Mouse (Mus musculus): Measurements from ENCODE around the gene Aox3. TPM values are rescaled to one million over a fixed set of nuclear protein-coding genes. Genes with fewer than 3 reads are reported as not detected.

Aox3 gene
- polyA plus RNA-seq, 1 experiment = 1.5 TPM

GRCm38 (mm10) chr1:58091992-58092560 lies 20.9 kb upstream of the Aox3 start:
- H3K27ac ChIP-seq (ENCODE audit: insufficient read depth, low read length) = no peak overlapping the region
- TF ChIP-seq EP300 (IDR thresholded peaks at IDR 0.05; ENCODE audit: insufficient read depth, low read depth, low read length) (no peak), POLR2A (IDR thresholded peaks at IDR 0.05; ENCODE audit: insufficient read depth, low read length) (no peak), CTCF (IDR thresholded peaks at IDR 0.05; ENCODE audit: low read depth, low read length) (no peak)
- no peaks in the 10 kb centered on the region for H3K9me3 ChIP-seq (replicated peaks; ENCODE audit: control insufficient read depth, insufficient read depth, low read length, poor library complexity, severe bottlenecking)
- no peaks in the 10 kb centered on the region for H3K4me1 ChIP-seq (ENCODE audit: control insufficient read depth, insufficient read depth, low read length)
- H3K4me3 ChIP-seq (ENCODE audit: low read depth, low read length) = no peak overlapping the region
- no peak overlapping the region for H3K9ac ChIP-seq (ENCODE audit: low read depth, poor library complexity, severe bottlenecking)
- no peaks in the 10 kb centered on the region for H3K27me3 ChIP-seq (ENCODE audit: control insufficient read depth, insufficient read depth, low read length, poor library complexity, severe bottlenecking)
- H3K36me3 ChIP-seq (ENCODE audit: control insufficient read depth, insufficient read depth, low read length, poor library complexity, severe bottlenecking) = no peaks in the 10 kb centered on the region

- Histone ChIP-seq H3K27me3 (ENCODE audit: control insufficient read depth, insufficient read depth, low read length, poor library complexity, severe bottlenecking) (no peaks in the 10 kb centered on the region), H3K36me3 (ENCODE audit: control insufficient read depth, insufficient read depth, low read length, poor library complexity, severe bottlenecking) (no peaks in the 10 kb centered on the region), H3K9me3 (replicated peaks; ENCODE audit: control insufficient read depth, insufficient read depth, low read length, poor library complexity, severe bottlenecking) (no peaks in the 10 kb centered on the region), H3K27ac (ENCODE audit: insufficient read depth, low read length) (no peak overlapping the region), H3K4me1 (ENCODE audit: control insufficient read depth, insufficient read depth, low read length) (no peaks in the 10 kb centered on the region), H3K9ac (ENCODE audit: low read depth, poor library complexity, severe bottlenecking) (no peak overlapping the region), H3K4me3 (ENCODE audit: low read depth, low read length) (no peak overlapping the region)
- TF ChIP-seq EP300 (IDR thresholded peaks at IDR 0.05; ENCODE audit: insufficient read depth, low read depth, low read length) (no peak), CTCF (IDR thresholded peaks at IDR 0.05; ENCODE audit: low read depth, low read length) (no peak), POLR2A (IDR thresholded peaks at IDR 0.05; ENCODE audit: insufficient read depth, low read length) (no peak)
These were observed 15.6 kb upstream of the Aox3 start for GRCm38 (mm10) chr1:58097338-58097737.

DNA sequence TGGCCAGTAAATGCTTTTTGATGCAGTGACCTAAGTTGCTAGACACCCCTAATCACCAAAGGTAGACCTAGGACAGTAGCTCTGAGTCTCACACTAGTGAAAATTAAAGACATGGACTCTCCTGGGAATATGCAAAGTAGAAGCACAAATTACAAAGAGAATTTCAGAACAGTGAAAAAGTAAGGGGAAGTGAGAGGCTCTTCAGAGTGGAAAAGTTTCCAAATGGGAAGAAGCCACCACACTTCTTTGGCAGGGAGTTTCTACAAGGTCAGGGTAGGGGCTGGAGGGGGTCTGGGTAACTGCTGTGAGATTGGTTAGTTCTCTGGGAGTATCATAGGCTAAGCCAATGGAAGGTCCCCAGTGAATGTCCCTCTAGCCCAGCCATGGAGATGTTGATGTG lies 13.8 kb upstream of the Aox3 start:
- TF ChIP-seq CTCF (IDR thresholded peaks at IDR 0.05; ENCODE audit: low read depth, low read length) = no peak
- Histone ChIP-seq H3K27ac (ENCODE audit: insufficient read depth, low read length) (no peak overlapping the region), H3K27me3 (ENCODE audit: control insufficient read depth, insufficient read depth, low read length, poor library complexity, severe bottlenecking) (no peaks in the 10 kb centered on the region), H3K9me3 (replicated peaks; ENCODE audit: control insufficient read depth, insufficient read depth, low read length, poor library complexity, severe bottlenecking) (no peaks in the 10 kb centered on the region), H3K9ac (ENCODE audit: low read depth, poor library complexity, severe bottlenecking) (no peak overlapping the region), H3K4me3 (ENCODE audit: low read depth, low read length) (no peak overlapping the region), H3K4me1 (ENCODE audit: control insufficient read depth, insufficient read depth, low read length) (no peaks in the 10 kb centered on the region), H3K36me3 (ENCODE audit: control insufficient read depth, insufficient read depth, low read length, poor library complexity, severe bottlenecking) (no peaks in the 10 kb centered on the region)

- Histone ChIP-seq H3K27ac (ENCODE audit: insufficient read depth, low read length) (no peak overlapping the region), H3K9ac (ENCODE audit: low read depth, poor library complexity, severe bottlenecking) (no peak overlapping the region), H3K36me3 (ENCODE audit: control insufficient read depth, insufficient read depth, low read length, poor library complexity, severe bottlenecking) (no peaks in the 10 kb centered on the region), H3K4me3 (ENCODE audit: low read depth, low read length) (no peak overlapping the region), H3K4me1 (ENCODE audit: control insufficient read depth, insufficient read depth, low read length) (no peaks in the 10 kb centered on the region), H3K27me3 (ENCODE audit: control insufficient read depth, insufficient read depth, low read length, poor library complexity, severe bottlenecking) (no peaks in the 10 kb centered on the region), H3K9me3 (replicated peaks; ENCODE audit: control insufficient read depth, insufficient read depth, low read length, poor library complexity, severe bottlenecking) (no peaks in the 10 kb centered on the region)
- no peak for TF ChIP-seq CTCF (IDR thresholded peaks at IDR 0.05; ENCODE audit: low read depth, low read length)
- TF ChIP-seq POLR2A (IDR thresholded peaks at IDR 0.05; ENCODE audit: insufficient read depth, low read length) = no peak
These were observed 11.3 kb upstream of the Aox3 start for GRCm38 (mm10) chr1:58101531-58102146.

DNA sequence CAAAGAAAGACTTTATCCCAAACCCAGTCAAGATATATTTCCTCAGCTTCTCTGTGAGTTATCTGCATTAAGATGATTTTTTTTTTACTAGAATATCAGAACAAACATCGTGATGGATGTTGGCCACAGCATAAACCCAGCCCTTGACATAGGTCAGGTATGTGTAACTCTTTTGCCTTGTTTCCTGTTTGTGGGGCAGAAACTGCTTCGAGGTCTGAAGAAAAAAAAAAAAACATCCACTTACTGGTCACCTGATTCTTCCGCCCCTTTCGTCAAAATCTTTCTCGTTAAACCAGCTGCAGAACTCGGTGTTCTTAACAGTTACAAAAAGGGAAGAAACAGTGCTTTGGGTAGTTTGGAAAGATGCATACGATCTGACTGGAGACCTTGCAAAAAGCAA lies 10.4 kb upstream of the Aox3 start:
- H3K27me3 ChIP-seq (ENCODE audit: control insufficient read depth, insufficient read depth, low read length, poor library complexity, severe bottlenecking) = no peaks in the 10 kb centered on the region
- no peaks in the 10 kb centered on the region for H3K9me3 ChIP-seq (replicated peaks; ENCODE audit: control insufficient read depth, insufficient read depth, low read length, poor library complexity, severe bottlenecking)
- no peak overlapping the region for H3K9ac ChIP-seq (ENCODE audit: low read depth, poor library complexity, severe bottlenecking)
- no peak for TF ChIP-seq EP300 (IDR thresholded peaks at IDR 0.05; ENCODE audit: insufficient read depth, low read depth, low read length)
- TF ChIP-seq CTCF (IDR thresholded peaks at IDR 0.05; ENCODE audit: low read depth, low read length) = no peak
- TF ChIP-seq POLR2A (IDR thresholded peaks at IDR 0.05; ENCODE audit: insufficient read depth, low read length) = no peak
- H3K4me3 ChIP-seq (ENCODE audit: low read depth, low read length) = no peak overlapping the region
- no peak overlapping the region for H3K27ac ChIP-seq (ENCODE audit: insufficient read depth, low read length)
- H3K4me1 ChIP-seq (ENCODE audit: control insufficient read depth, insufficient read depth, low read length) = no peaks in the 10 kb centered on the region
- no peaks in the 10 kb centered on the region for H3K36me3 ChIP-seq (ENCODE audit: control insufficient read depth, insufficient read depth, low read length, poor library complexity, severe bottlenecking)

- Histone ChIP-seq H3K4me1 (ENCODE audit: control insufficient read depth, insufficient read depth, low read length) (no peaks in the 10 kb centered on the region), H3K4me3 (ENCODE audit: low read depth, low read length) (no peak overlapping the region), H3K9me3 (replicated peaks; ENCODE audit: control insufficient read depth, insufficient read depth, low read length, poor library complexity, severe bottlenecking) (peaks cover 4% of the 10 kb centered on the region; the same call in 1 of the 2 replicates), H3K27me3 (ENCODE audit: control insufficient read depth, insufficient read depth, low read length, poor library complexity, severe bottlenecking) (no peaks in the 10 kb centered on the region), H3K36me3 (ENCODE audit: control insufficient read depth, insufficient read depth, low read length, poor library complexity, severe bottlenecking) (no peaks in the 10 kb centered on the region), H3K27ac (ENCODE audit: insufficient read depth, low read length) (no peak overlapping the region), H3K9ac (ENCODE audit: low read depth, poor library complexity, severe bottlenecking) (no peak overlapping the region)
- TF ChIP-seq CTCF (IDR thresholded peaks at IDR 0.05; ENCODE audit: low read depth, low read length) (no peak), POLR2A (IDR thresholded peaks at IDR 0.05; ENCODE audit: insufficient read depth, low read length) (no peak), EP300 (IDR thresholded peaks at IDR 0.05; ENCODE audit: insufficient read depth, low read depth, low read length) (no peak)
These were observed 7.2 kb upstream of the Aox3 start for GRCm38 (mm10) chr1:58105685-58106084.

Data from ES-Bruce4 (cell line).